Mouse (Mus musculus) myocyte (in vitro differentiated cells): ENCODE measurements around the gene Camta1.

ENCODE experiments used
- CEBPB ChIP-seq: IDR thresholded peaks from 2 replicates; pipeline ENCODE4 v1.6.1; 2011; ENCODE audit warnings: mild to moderate bottlenecking, moderate library complexity; ENCODE audit not compliant: poor library complexity, insufficient read depth, severe bottlenecking
- MYOG ChIP-seq, 3 experiments: IDR thresholded peaks; one replicate each; pipeline ENCODE4 v1.6.1; 2011; ENCODE audit warnings: control low read depth in 2 of 3, low read depth in 2 of 3, mild to moderate bottlenecking in 2 of 3; ENCODE audit not compliant: insufficient read length in 2 of 3, control insufficient read depth in 1 of 3, insufficient read depth in 1 of 3
- POLR2A ChIP-seq: IDR thresholded peaks from one replicate; pipeline ENCODE4 v1.6.1; 2011; ENCODE audit warnings: low read depth, mild to moderate bottlenecking, control low read depth, moderate library complexity; ENCODE audit not compliant: insufficient read length
- POLR2AphosphoS2 ChIP-seq: IDR thresholded peaks from one replicate; pipeline ENCODE4 v1.6.1; 2011; ENCODE audit warnings: low read depth, control low read depth; ENCODE audit not compliant: insufficient read length
- REST ChIP-seq: IDR thresholded peaks from one replicate; pipeline ENCODE4 v1.6.1; 2011; ENCODE audit warnings: mild to moderate bottlenecking, control low read depth, moderate library complexity; ENCODE audit not compliant: insufficient read depth, insufficient read length
- TCF12 ChIP-seq: IDR thresholded peaks from one replicate; pipeline ENCODE4 v1.6.1; 2011; ENCODE audit warnings: mild to moderate bottlenecking, control low read depth; ENCODE audit not compliant: poor library complexity, insufficient read depth, severe bottlenecking

- TF ChIP-seq CEBPB: no peak
- no peak for TF ChIP-seq POLR2A
- TF ChIP-seq TCF12: no peak
- no peak for TF ChIP-seq MYOG (IDR thresholded peaks at IDR 0.05; ENCODE audit: control insufficient read depth in 1 of 3, insufficient read depth in 1 of 3, insufficient read length in 2 of 3, low read depth in 2 of 3)
- no peak for TF ChIP-seq POLR2AphosphoS2
- no peak for TF ChIP-seq REST
Observed at GRCm38 (mm10) chr4:151767361-151767760, 94.3 kb downstream of the Camta1 start.
